Mouse (Mus musculus): Measurements from ENCODE around the gene Il7r.

- TF ChIP-seq POLR2A (IDR thresholded peaks at IDR 0.05; ENCODE audit: control insufficient read depth, low read depth, low read length) (no peak), CTCF (IDR thresholded peaks at IDR 0.05; ENCODE audit: control insufficient read depth, insufficient read depth, insufficient replicate concordance, low read depth, low read length) (no peak)
Measured at GRCm38 (mm10) chr15:9526412-9526811, 3.6 kb downstream of the Il7r start.

All from testis, adult 2 months (tissue).